Mouse (Mus musculus) spleen, adult 2 months (tissue): ENCODE measurements around the gene Reg2.

Experiments
- CTCF ChIP-seq: fragments of 200-500 bp; IDR thresholded peaks from 2 replicates; pipeline ENCODE4 v1.5.1; 2011; ENCODE audit warnings: mild to moderate bottlenecking, inconsistent platforms; ENCODE audit not compliant: insufficient read depth, insufficient read length, insufficient replicate concordance; ENCODE audit errors: extremely low read depth
- POLR2A ChIP-seq: fragments of 200-500 bp; IDR thresholded peaks from 2 replicates; pipeline ENCODE4 v1.6.1; 2011; ENCODE audit warnings: low read depth, low read length, inconsistent platforms

- TF ChIP-seq POLR2A: no peak
- no peak for TF ChIP-seq CTCF
Measured at GRCm38 (mm10) chr6:78370357-78370756, 25.1 kb upstream of the Reg2 start, which contains the start of gene Reg3b.
